Mouse (Mus musculus): ENCODE measurements around the gene Sh3bgrl3.
A peak's percentile ranks its signal among the peaks of the same experiment; 100 is the strongest.
"Not testable (repeated sequence)": the region's sequence is repeated elsewhere in the genome, so short reads cannot be mapped to it uniquely, and the experiment has no call there.

The Sh3bgrl3 gene

GRCm38 (mm10) chr4:134128221-134128982, at the start of gene Sh3bgrl3:
Sh3bgrl3 (minus strand) TSS chr4:134128789.
- DNase-seq = peak; percentile 96

- no peak for DNase-seq
Measured at GRCm38 (mm10) chr4:134172391-134172790, 43.8 kb upstream of the Sh3bgrl3 start.

GRCm38 (mm10) chr4:134166906-134167305, 38.3 kb upstream of the Sh3bgrl3 start:
- DNase-seq = no peak

GRCm38 (mm10) chr4:134165548-134166465, 37.2 kb upstream of the Sh3bgrl3 start:
- DNase-seq = no peak

- no peak for DNase-seq
Measured at GRCm38 (mm10) chr4:134165024-134165423, 36.4 kb upstream of the Sh3bgrl3 start.

GRCm38 (mm10) chr4:134164591-134164990, 36.0 kb upstream of the Sh3bgrl3 start:
- no peak for DNase-seq

GRCm38 (mm10) chr4:134160071-134160470, 31.5 kb upstream of the Sh3bgrl3 start:
- DNase-seq = peak; percentile 47

- DNase-seq = no peak
Measured at GRCm38 (mm10) chr4:134158774-134159173, 30.2 kb upstream of the Sh3bgrl3 start.

- DNase-seq = no peak
Measured at GRCm38 (mm10) chr4:134157558-134157957, 29.0 kb upstream of the Sh3bgrl3 start.

GRCm38 (mm10) chr4:134156744-134157143, 28.2 kb upstream of the Sh3bgrl3 start:
- DNase-seq = peak; percentile 19

GRCm38 (mm10) chr4:134155961-134156465, 27.4 kb upstream of the Sh3bgrl3 start:
- DNase-seq = no peak

- no peak for DNase-seq
Measured at GRCm38 (mm10) chr4:134155531-134155930, 26.9 kb upstream of the Sh3bgrl3 start.

GRCm38 (mm10) chr4:134154354-134154753, 25.8 kb upstream of the Sh3bgrl3 start:
- no peak for DNase-seq

GRCm38 (mm10) chr4:134153656-134154055, 25.1 kb upstream of the Sh3bgrl3 start:
- no peak for DNase-seq

GRCm38 (mm10) chr4:134152112-134152511, 23.5 kb upstream of the Sh3bgrl3 start:
- no peak for DNase-seq

- no peak for DNase-seq
Measured at GRCm38 (mm10) chr4:134149389-134149788, 20.8 kb upstream of the Sh3bgrl3 start.

- not testable (repeated sequence) for DNase-seq
Measured at GRCm38 (mm10) chr4:134144297-134144696, 15.7 kb upstream of the Sh3bgrl3 start.

GRCm38 (mm10) chr4:134138857-134139256, 10.3 kb upstream of the Sh3bgrl3 start:
- DNase-seq = no peak

- peak; percentile 44 for DNase-seq
Measured at GRCm38 (mm10) chr4:134136280-134136926, 7.8 kb upstream of the Sh3bgrl3 start.

GRCm38 (mm10) chr4:134132519-134133095, 4.0 kb upstream of the Sh3bgrl3 start:
- no peak for DNase-seq

GRCm38 (mm10) chr4:134132117-134132516, 3.5 kb upstream of the Sh3bgrl3 start:
- no peak for DNase-seq

GRCm38 (mm10) chr4:134129482-134129881, 893 bp upstream of the Sh3bgrl3 start:
- DNase-seq = no peak

- DNase-seq = no peak
Measured at GRCm38 (mm10) chr4:134128983-134129362, 384 bp upstream of the Sh3bgrl3 start.

Data from embryo, embryonic 11 days (tissue).